Mouse (Mus musculus): ENCODE results near the gene Parvb. TPM values are rescaled to one million over a fixed set of nuclear protein-coding genes. Genes with fewer than 3 reads are reported as not detected.

The Parvb gene
- polyA plus RNA-seq, 1 experiment from 2014 or later, result 3.2 TPM

DNA sequence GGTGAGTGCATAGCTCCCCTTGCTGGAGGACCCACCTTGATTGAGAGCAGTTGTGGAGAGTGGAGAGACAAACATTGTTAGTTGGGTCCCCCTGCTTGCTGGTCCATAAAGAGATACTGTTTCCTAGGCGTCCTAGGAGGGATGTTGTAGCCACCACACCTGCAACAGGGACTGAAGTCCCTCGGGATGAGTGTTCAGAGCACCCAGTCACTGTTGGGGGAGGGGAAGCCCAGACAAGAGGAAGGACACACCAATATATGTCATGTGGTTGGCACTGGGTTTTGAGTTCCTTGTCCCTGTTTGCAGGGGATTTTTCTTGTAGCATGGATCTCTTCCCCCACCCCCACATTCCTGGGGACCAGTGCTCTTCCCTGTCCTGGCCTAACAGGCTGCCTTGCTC lies 109.1 kb downstream of the Parvb start:
- 48% methylated on average over 2 of the region's 2 CpGs for WGBS
- Histone ChIP-seq H3K9ac (no peak overlapping the region), H3K27ac (no peak overlapping the region), H3K4me3 (no peak overlapping the region), H3K27me3 (0 out of 2 replicates have a peak, but pooled peaks cover 3% of the 10 kb centered on the region), H3K4me1 (peaks cover 15% of the 10 kb centered on the region; the same call in 1 of the 2 replicates), H3K4me2 (no peak overlapping the region), H3K9me3 (no peaks in the 10 kb centered on the region), H3K36me3 (no peaks in the 10 kb centered on the region)
- no peak for ATAC-seq (ENCODE audit: insufficient number of reproducible peaks, low FRiP score, low TSS enrichment, low read depth)

DNA sequence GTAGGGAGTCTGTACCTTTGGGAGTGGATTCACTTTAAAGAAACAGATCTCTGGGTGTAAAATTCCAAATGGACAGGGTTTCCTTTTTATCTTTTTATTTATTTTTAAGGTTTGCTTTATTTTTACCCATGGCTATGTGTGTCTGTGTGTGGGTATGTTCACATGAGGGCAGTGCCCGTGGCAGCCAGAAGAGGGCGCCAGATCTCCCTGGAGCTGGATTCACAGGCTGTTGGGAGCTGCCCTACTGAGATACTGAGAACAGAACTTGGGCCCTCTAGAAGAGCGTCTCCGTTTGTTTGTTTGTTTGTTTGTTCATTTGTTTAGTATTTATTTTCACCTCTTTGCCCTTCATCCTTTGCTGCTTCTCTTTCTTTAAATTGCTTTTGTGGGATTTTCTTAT lies 116.9 kb downstream of the Parvb start:
- Histone ChIP-seq H3K27ac (no peak overlapping the region), H3K9me3 (no peaks in the 10 kb centered on the region), H3K9ac (no peak overlapping the region), H3K27me3 (no peaks in the 10 kb centered on the region), H3K4me3 (no peak overlapping the region), H3K36me3 (no peaks in the 10 kb centered on the region), H3K4me1 (peaks cover 35% of the 10 kb centered on the region), H3K4me2 (no peak overlapping the region)
- 96% methylated on average over 4 of the region's 4 CpGs for WGBS
- ATAC-seq (ENCODE audit: insufficient number of reproducible peaks, low FRiP score, low TSS enrichment, low read depth), result no peak

DNA sequence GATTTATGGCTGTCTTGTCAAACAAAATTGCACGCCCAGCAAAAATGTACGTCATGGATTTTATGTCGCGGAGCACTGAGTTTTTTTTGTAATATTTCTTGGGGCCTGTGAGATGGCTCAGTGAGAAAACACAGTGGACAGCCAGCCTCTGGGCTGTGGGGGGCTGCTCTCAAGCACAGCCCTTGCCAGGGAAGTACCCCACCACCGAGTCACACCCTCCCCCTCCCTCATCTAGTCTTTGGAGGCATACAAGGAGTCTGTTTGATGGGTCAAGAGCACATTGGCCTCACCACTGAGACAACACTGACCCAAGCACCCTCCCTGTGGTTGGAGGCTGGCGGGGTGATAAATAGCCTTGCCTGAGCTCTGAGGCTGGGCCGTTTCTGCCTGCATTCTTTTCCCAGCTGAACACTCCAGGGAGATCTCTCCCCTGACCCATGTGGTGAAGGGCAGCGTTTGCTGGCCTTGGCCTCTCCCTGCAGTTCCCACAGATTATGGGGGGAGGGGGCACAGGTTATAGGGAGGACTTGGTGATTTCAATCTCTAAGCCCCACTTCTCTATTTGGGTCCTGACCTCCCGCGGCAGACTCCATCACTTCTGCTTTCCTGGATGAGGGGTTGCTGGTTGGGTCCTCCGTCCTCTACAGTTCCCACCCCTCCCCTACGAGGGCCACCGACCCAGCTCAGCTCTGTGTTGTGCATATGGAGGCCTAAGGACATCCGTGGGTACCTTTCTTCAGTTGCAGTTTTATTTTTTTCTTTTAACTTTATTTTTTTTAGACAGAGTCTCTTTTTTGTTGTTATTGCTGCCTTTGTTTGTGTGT lies 118.3 kb downstream of the Parvb start:
- no peak overlapping the region for H3K4me2 ChIP-seq
- H3K9me3 ChIP-seq, result no peaks in the 10 kb centered on the region
- no peak overlapping the region for H3K27ac ChIP-seq
- no peak for ATAC-seq (ENCODE audit: insufficient number of reproducible peaks, low FRiP score, low TSS enrichment, low read depth)
- H3K4me1 ChIP-seq, result peaks cover 24% of the 10 kb centered on the region
- H3K4me3 ChIP-seq, result no peak overlapping the region
- no peak overlapping the region for H3K9ac ChIP-seq
- H3K36me3 ChIP-seq, result no peaks in the 10 kb centered on the region
- WGBS, result 61% methylated on average over 14 of the region's 14 CpGs
- H3K27me3 ChIP-seq, result no peaks in the 10 kb centered on the region

DNA sequence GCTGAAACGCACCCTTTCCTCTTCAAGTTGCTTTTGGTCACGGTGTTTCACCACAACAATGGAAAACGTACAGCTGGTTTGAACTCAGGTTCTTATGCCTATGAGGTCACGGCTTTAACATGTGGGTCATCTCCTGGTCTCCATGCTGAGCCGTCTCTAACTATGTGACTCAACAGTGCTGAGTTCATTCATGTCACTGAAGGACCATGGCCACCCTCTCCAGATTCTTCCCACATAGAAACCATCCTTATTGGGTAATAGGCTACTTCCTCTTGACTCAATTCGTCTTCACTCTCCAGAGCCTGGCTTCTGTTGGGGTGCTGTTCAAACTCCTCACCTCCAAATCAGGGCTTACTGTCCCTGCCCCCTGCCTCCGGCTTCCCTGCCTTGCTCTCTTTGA lies 119.5 kb downstream of the Parvb start:
- no peaks in the 10 kb centered on the region for H3K27me3 ChIP-seq
- H3K9me3 ChIP-seq, result no peaks in the 10 kb centered on the region
- no peaks in the 10 kb centered on the region for H3K36me3 ChIP-seq
- peaks cover 20% of the 10 kb centered on the region for H3K4me1 ChIP-seq
- H3K4me3 ChIP-seq, result no peak overlapping the region
- H3K9ac ChIP-seq, result no peak overlapping the region
- ATAC-seq (ENCODE audit: insufficient number of reproducible peaks, low FRiP score, low TSS enrichment, low read depth), result no peak
- no peak overlapping the region for H3K4me2 ChIP-seq
- no peak overlapping the region for H3K27ac ChIP-seq
- 79% methylated on average over 7 of the region's 7 CpGs for WGBS

DNA sequence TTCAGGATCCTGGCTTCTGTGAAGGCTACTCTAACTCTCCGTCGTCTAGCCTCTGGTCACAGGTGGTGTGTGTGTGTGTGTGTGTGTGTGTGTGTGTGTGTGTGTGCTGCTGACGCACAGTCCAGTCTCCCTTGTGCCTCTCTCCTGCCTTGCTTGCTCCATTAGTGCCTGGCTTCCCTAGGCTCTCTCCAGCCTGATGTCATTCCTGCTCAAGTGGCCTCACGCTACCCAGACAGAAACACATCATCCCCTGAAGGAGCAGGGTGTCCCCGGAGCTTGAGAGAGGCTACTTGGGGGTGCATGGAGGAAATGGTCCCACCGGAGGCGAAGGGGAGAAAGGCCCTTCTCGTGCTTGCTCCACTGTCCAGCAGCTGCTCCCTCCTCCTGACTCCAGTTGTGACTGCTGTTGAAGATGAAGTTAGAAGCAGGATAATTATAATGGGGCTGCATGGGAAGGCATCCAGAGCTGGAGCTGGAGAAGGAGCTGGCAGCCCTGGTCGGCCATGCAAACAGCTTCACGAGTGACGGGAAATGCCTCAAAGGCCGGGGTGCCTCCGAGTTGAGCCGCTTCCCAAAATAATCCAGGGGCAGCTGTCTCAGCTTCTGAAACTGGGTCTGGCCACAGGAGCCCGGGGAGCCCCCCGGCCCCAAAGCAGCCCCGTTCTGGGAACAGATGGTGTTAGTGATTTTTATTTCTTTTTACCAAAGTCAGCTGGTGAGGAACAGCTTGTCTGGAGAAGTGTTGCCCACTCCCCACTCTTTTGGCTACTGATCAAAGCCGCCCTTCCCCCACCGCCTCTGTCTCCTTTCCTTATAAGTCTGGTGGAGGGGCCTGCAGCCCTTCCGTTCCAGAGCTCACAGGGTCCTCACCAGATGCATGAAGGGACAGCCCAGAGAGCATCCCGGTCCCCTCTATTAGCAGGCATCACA lies 120.3 kb downstream of the Parvb start:
- no peaks in the 10 kb centered on the region for H3K27me3 ChIP-seq
- H3K4me1 ChIP-seq, result peaks cover 22% of the 10 kb centered on the region
- 0 out of 2 replicates have a peak overlapping the region, but pooled peaks have one; percentile 13 for H3K4me2 ChIP-seq
- H3K36me3 ChIP-seq, result no peaks in the 10 kb centered on the region
- 0 out of 2 replicates have a peak, but pooled peaks have one; percentile 52 for ATAC-seq (ENCODE audit: insufficient number of reproducible peaks, low FRiP score, low TSS enrichment, low read depth)
- no peak overlapping the region for H3K9ac ChIP-seq
- H3K9me3 ChIP-seq, result no peaks in the 10 kb centered on the region
- WGBS, result 38% methylated on average over 21 of the region's 21 CpGs
- H3K4me3 ChIP-seq, result no peak overlapping the region
- peak overlapping the region; percentile 48 for H3K27ac ChIP-seq

DNA sequence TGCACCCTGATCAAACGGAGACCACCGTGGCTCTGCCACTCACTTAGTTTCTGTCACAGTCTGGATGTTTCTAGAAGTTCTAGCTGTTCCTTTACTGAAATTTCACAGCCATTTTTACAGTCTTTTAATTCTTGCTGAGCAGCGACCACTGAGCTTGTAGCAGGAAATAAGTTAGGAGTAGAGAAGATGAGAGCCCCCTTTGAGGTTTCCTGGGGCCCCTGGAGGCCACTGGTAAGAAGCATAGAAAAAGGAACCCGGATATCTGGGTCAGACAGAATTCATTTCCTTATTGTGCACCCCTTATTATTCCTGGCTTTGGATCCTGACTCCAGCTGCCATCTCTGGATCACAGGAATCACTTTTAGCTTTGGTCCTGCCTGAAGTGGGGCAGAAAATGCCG lies 123.2 kb downstream of the Parvb start:
- 65% methylated on average over 5 of the region's 5 CpGs for WGBS
- H3K36me3 ChIP-seq, result no peaks in the 10 kb centered on the region
- no peak overlapping the region for H3K9ac ChIP-seq
- peaks cover 19% of the 10 kb centered on the region for H3K4me1 ChIP-seq
- H3K9me3 ChIP-seq, result no peaks in the 10 kb centered on the region
- H3K4me2 ChIP-seq, result no peak overlapping the region
- no peaks in the 10 kb centered on the region for H3K27me3 ChIP-seq
- H3K27ac ChIP-seq, result no peak overlapping the region
- H3K4me3 ChIP-seq, result no peak overlapping the region
- no peak for ATAC-seq (ENCODE audit: insufficient number of reproducible peaks, low FRiP score, low TSS enrichment, low read depth)

DNA sequence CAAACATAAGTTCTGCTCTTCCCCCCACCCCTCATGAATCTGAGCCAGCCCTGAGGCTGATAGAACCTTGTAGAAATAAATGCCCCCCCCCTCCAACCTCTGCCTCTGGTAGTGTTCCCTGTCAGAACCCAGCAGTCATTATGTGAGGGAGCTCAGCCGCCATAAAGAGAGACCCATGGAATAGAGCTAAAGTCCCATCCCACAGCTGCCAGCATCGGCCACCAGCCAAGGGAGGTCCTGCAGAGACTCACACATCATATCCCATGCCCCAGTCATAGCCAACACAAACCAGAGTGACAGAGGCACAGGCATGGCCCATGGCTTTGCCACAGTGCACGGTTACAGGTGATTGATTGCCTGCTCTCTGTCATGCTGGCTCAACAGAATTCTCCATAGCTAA lies 132.9 kb downstream of the Parvb start:
- Histone ChIP-seq H3K9me3 (no peaks in the 10 kb centered on the region), H3K4me3 (no peak overlapping the region), H3K9ac (no peak overlapping the region), H3K4me1 (peaks cover 27% of the 10 kb centered on the region), H3K27ac (no peak overlapping the region), H3K36me3 (no peaks in the 10 kb centered on the region), H3K27me3 (no peaks in the 10 kb centered on the region), H3K4me2 (no peak overlapping the region)
- WGBS, result 81% methylated on average over 3 of the region's 3 CpGs
- no peak for ATAC-seq (ENCODE audit: insufficient number of reproducible peaks, low FRiP score, low TSS enrichment, low read depth)

Other genes with a start within 250 kb of the Parvb start
- gene Efcab6, start 166.7 kb upstream of the Parvb start, polyA plus RNA-seq (2015; fragmentation: Nextera tagmentation; extraction: Ambion mirVana), result 0.46 and 0.47 TPM in 2 replicates
- 0.77 and 1.1 TPM in 2 replicates for gene Sult4a1, start 126.3 kb upstream of the Parvb start, polyA plus RNA-seq (2015; fragmentation: Nextera tagmentation; extraction: Ambion mirVana)
- not detected in 2 replicates for gene Pnpla5, start 108.9 kb upstream of the Parvb start, polyA plus RNA-seq (2015; fragmentation: Nextera tagmentation; extraction: Ambion mirVana)
- 1.5 and 2.0 TPM in 2 replicates for gene Pnpla3, start 64.2 kb upstream of the Parvb start, polyA plus RNA-seq (2015; fragmentation: Nextera tagmentation; extraction: Ambion mirVana)
- gene Samm50, start 39.8 kb upstream of the Parvb start, polyA plus RNA-seq (2015; fragmentation: Nextera tagmentation; extraction: Ambion mirVana), result 92.2 and 97.8 TPM in 2 replicates
- gene Parvg, start 92.0 kb downstream of the Parvb start, polyA plus RNA-seq (2015; fragmentation: Nextera tagmentation; extraction: Ambion mirVana), result 3.7 and 4.3 TPM in 2 replicates
- 4.1 and 6.0 TPM in 2 replicates for gene Shisal1, start 215.1 kb downstream of the Parvb start, polyA plus RNA-seq (2015; fragmentation: Nextera tagmentation; extraction: Ambion mirVana)